Comparison of ENCODE assay signal across 8 mouse cellular contexts in genomic region chr3:37722487-37723060, GRCm38 (mm10). TPM values are rescaled to one million over a fixed set of nuclear protein-coding genes. Genes with fewer than 3 reads are reported as not detected.
DNase-seq lines count a peak whose midpoint lies in the region; ATAC-seq and TF ChIP-seq lines count a peak whose summit lies in the region.

No protein-coding gene starts in this region.

- no peaks in the 10 kb centered on the region for H3K36me3 ChIP-seq in liver, adult 2 months (ENCODE audit: control insufficient read depth, insufficient read depth, low read length)
- no peaks in the 10 kb centered on the region for H3K36me3 ChIP-seq in forebrain, embryonic 13.5 days (ENCODE audit: poor library complexity, severe bottlenecking)
- no peaks in the 10 kb centered on the region for H3K36me3 ChIP-seq in limb, embryonic 11.5 days (ENCODE audit: control insufficient read depth, insufficient read depth, low read length)

- no peak overlapping the region for H3K27ac ChIP-seq in liver, adult 2 months (replicated peaks; ENCODE audit: insufficient read depth, low read depth, low read length)
- H3K27ac ChIP-seq in forebrain, embryonic 13.5 days = 0 out of 2 replicates have a peak overlapping the region, but pooled peaks have one; percentile 36
- peak overlapping the region; percentile 81 for H3K27ac ChIP-seq in limb, embryonic 11.5 days (replicated peaks; ENCODE audit: low read depth, low read length)
- peak overlapping the region; percentile 23; the same call in 1 of the 2 replicates for H3K27ac ChIP-seq in olfactory bulb, adult 2 months (ENCODE audit: insufficient read depth, low read depth, low read length)

- H3K4me1 ChIP-seq in liver, adult 2 months (ENCODE audit: control insufficient read depth, insufficient read depth, low read length) = peaks cover 7% of the 10 kb centered on the region
- H3K4me1 ChIP-seq in forebrain, embryonic 13.5 days = peaks cover 22% of the 10 kb centered on the region
- H3K4me1 ChIP-seq in limb, embryonic 11.5 days (ENCODE audit: control insufficient read depth, insufficient read depth, low read length) = peaks cover 12% of the 10 kb centered on the region; the same call in 1 of the 2 replicates
- H3K4me1 ChIP-seq in olfactory bulb, adult 2 months (ENCODE audit: control insufficient read depth, insufficient read depth, low read length) = peaks cover 22% of the 10 kb centered on the region

- no peak for TF ChIP-seq CTCF in liver, adult 2 months (IDR thresholded peaks at IDR 0.05; ENCODE audit: low read depth, low read length)
- no peak for TF ChIP-seq CTCF in olfactory bulb, adult 2 months (IDR thresholded peaks at IDR 0.05; ENCODE audit: insufficient read depth, low read depth, low read length)

- H3K9me3 ChIP-seq in forebrain, embryonic 13.5 days (replicated peaks) = no peaks in the 10 kb centered on the region
- H3K9me3 ChIP-seq in limb, embryonic 11.5 days (ENCODE audit: control insufficient read depth, low read length) = no peaks in the 10 kb centered on the region

- H3K4me2 ChIP-seq in forebrain, embryonic 13.5 days = peak overlapping the region; percentile 77
- peak overlapping the region; percentile 67 for H3K4me2 ChIP-seq in limb, embryonic 11.5 days (ENCODE audit: low read depth, severe bottlenecking)

- no peak for ATAC-seq in forebrain, embryonic 13.5 days
- no peak for ATAC-seq in limb, embryonic 11.5 days (ENCODE audit: insufficient number of reproducible peaks, low FRiP score, low TSS enrichment, low read depth)

- H3K27me3 ChIP-seq in liver, adult 2 months (ENCODE audit: control insufficient read depth, insufficient read depth, low read length) = no peaks in the 10 kb centered on the region
- peaks cover 6% of the 10 kb centered on the region; the same call in 1 of the 2 replicates for H3K27me3 ChIP-seq in forebrain, embryonic 13.5 days
- no peaks in the 10 kb centered on the region for H3K27me3 ChIP-seq in limb, embryonic 11.5 days (ENCODE audit: control insufficient read depth, insufficient read depth, low read length)

- no peaks in the 10 kb centered on the region for H3K79me2 ChIP-seq in liver, adult 2 months (ENCODE audit: control insufficient read depth, insufficient read depth, low read length)

- WGBS in liver, adult 2 months = 48% methylated on average over 12 of the region's 12 CpGs
- WGBS in forebrain, embryonic 13.5 days = 51% methylated on average over 12 of the region's 12 CpGs
- 37% methylated on average over 12 of the region's 12 CpGs for WGBS in limb, embryonic 11.5 days
- WGBS in olfactory bulb, adult 2 months = 55% methylated on average over 12 of the region's 12 CpGs

- TF ChIP-seq POLR2A in liver, adult 2 months (IDR thresholded peaks at IDR 0.05; ENCODE audit: extremely low read depth, insufficient read depth, low read length) = no peak
- TF ChIP-seq POLR2A in olfactory bulb, adult 2 months (IDR thresholded peaks at IDR 0.05; ENCODE audit: insufficient read depth, low read depth, low read length) = no peak

- H3K9ac ChIP-seq in liver, adult 2 months (ENCODE audit: low read depth, low read length) = no peak overlapping the region
- no peak overlapping the region for H3K9ac ChIP-seq in forebrain, embryonic 13.5 days
- H3K9ac ChIP-seq in limb, embryonic 11.5 days (ENCODE audit: low read length) = peak overlapping the region; percentile 30; the same call in 1 of the 2 replicates

- DNase-seq in liver, adult 2 months (ENCODE audit: extremely low read depth, low read depth, low spot score) = peak; percentile 19
- no peak for DNase-seq in liver
- peak; percentile 47 for DNase-seq in limb, embryonic 11.5 days (ENCODE audit: low spot score)
- no peak for DNase-seq in cerebellum, adult 8-10 months
- DNase-seq in thymus, postnatal 14 days = no peak
- DNase-seq in heart, postnatal 4 days = no peak

- H3K4me3 ChIP-seq in liver, adult 2 months (ENCODE audit: insufficient read depth, low read depth, low read length) = no peak overlapping the region
- peak overlapping the region; percentile 43; the same call in 1 of the 2 replicates for H3K4me3 ChIP-seq in forebrain, embryonic 13.5 days
- H3K4me3 ChIP-seq in limb, embryonic 11.5 days (ENCODE audit: low read depth, low read length) = peak overlapping the region; percentile 36; the same call in 1 of the 2 replicates
- H3K4me3 ChIP-seq in olfactory bulb, adult 2 months (ENCODE audit: insufficient read depth, low read depth, low read length) = peak overlapping the region; percentile 18; the same call in 1 of the 2 replicates

RNA-seq across cellular contexts. Expression of gene Gm5148, which starts 1.7 kb away (rescaled TPM):
- total RNA-seq in liver, adult 2 months (2014; rRNA removed) = 0.09 and 0.20 TPM in 2 replicates
- polyA plus RNA-seq in liver, adult 2 months (2012; rRNA removed) = 0.73 and 0.94 TPM in 2 replicates
- polyA plus RNA-seq in forebrain, embryonic 13.5 days (2015; fragmentation: Nextera tagmentation; extraction: Ambion mirVana) = 5.2 and 5.3 TPM in 2 replicates
- polyA plus RNA-seq in limb, embryonic 11.5 days (2014; fragmentation: Nextera tagmentation; extraction: Ambion mirVana) = 5.6 and 6.0 TPM in 2 replicates
- polyA plus RNA-seq in olfactory bulb, adult 2 months (2012; ENCODE audit: insufficient read depth, insufficient read length, low replicate concordance, missing spikeins) = not detected in 2 replicates
- total RNA-seq in heart, postnatal 4 days (2021) = under 1 TPM; 0.25 to 0.43 TPM

Comparison
In these comparisons a context has a peak if more than half of its experiments do, and no peak if none do; other contexts are left out.
1. DNase-seq: peak in liver, adult 2 months (single experiment) and limb, embryonic 11.5 days (single experiment); none in liver (single experiment), cerebellum, adult 8-10 months (single experiment), thymus, postnatal 14 days (single experiment) and heart, postnatal 4 days (single experiment).